Mouse (Mus musculus): ENCODE results near the gene Foxj3.

The Foxj3 gene

DNA sequence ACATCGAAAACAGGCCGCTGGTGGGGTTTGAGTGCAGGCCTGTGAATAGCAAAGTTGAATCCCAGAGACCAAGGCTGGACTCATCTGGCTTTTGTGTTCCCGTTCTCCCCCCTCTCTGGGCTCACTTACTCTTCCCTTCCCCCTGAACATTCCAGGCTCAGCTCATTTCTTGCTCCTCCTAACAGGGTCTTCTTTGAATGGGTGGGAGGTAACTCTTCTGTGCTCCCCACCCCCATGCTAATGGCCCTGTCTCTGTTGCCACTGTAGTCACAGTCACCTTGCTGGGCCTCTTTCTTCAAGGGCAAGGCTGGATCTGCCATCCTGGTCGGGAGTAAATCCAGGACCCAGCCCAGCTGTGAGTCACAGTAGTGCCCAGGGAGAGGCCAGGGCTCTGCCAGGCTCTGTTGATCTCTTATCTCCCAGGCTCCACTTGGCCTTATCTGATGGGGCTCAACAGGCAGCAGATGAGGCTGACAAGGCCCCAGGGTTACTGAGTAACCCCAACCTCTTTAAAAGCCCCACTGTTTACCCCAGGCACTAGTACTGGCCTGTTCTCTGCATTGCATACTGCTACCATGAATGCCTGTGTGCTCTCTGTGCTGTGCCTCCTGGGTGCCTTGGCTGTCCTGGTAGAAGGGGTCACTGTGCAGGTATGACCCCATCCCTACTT, 100.5 kb downstream of the Foxj3 start, which contains the start of gene Guca2a:
TSS of gene Guca2a (plus strand) at position 529 of the 670 bp plus-strand sequence.
- no peak for DNase-seq (ENCODE audit: low spot score in 2 of 2)

DNA sequence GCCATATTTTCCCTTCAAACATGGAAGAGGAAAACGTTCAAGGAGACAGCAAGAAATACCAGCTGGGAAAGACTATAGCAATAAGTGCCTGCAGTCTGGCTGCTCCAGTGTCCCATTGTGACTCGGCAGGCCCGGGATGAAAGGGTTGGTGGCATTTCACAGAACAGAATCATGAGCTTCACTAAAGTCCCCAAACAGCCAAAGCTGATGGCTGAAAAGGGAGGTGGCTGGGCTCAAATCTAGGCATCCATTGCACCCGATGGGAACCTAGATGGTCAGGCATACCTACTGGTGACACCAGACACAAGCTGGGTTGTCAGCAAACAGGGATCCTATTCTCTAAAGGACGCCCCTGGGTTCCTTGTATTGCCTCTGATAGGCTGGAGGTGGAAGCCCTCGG, 101.1 kb downstream of the Foxj3 start:
- no peak for DNase-seq (ENCODE audit: low spot score in 2 of 2)

DNA sequence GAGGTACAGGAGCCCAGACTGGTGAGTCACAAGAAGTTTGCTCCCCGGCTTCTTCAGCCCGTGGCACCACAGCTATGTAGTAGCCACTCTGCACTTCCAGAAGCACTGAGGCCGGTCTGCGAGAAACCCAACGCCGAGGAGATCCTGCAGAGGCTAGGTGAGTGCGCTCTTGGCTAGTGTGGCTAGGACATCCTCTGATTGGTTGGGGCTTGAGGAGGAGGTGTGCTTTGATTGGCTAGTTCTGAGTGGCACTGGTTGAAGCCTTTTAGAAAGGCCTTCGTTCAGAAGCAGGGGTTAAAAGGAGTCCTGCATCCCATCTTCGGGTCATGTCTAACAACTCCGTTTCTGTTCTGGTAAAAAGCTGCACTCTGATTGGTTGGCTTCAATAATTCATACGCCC, 101.9 kb downstream of the Foxj3 start:
- DNase-seq (ENCODE audit: low spot score in 2 of 2) = no peak

DNA sequence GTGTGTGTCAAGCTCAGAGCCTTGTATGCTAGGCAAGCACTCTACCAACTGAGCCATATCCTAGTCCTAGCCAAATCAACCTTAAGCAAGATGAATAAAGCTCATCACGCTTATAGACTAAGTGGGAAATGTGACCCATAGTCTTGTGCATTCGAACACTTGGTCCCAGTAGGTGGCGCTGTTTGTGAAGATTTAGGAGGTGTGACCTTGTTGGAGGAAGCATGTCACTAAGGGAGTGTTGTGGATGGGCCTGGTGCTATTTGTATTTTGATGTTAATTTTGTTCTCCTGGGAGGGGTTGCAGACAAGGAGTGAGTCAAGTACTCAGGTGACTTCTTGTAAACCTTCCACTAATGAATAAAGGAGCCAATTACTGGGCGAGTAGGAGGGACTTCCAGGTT, 105.9 kb downstream of the Foxj3 start:
- no peak for DNase-seq (ENCODE audit: low spot score in 2 of 2)

DNA sequence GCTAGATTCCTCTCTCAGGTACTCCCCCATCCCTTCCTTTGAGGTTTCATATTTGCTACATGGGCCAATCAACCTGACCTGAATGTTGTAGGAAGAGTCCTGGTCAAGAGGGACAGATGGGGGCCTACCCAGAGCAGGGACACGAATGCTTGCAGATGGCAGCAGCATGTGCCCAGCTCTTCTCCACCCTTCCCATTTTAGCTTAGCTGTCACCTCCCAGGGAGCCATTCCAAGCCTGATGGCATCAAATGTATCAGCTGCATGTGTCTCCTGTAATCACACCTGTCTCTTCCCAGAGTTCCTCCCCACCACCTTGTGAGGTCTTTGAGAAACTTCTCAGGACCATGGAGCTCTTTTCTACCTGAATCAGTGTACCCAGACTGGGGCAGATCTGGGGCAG, 120.2 kb downstream of the Foxj3 start:
- DNase-seq (ENCODE audit: low spot score in 2 of 2) = no peak

DNA sequence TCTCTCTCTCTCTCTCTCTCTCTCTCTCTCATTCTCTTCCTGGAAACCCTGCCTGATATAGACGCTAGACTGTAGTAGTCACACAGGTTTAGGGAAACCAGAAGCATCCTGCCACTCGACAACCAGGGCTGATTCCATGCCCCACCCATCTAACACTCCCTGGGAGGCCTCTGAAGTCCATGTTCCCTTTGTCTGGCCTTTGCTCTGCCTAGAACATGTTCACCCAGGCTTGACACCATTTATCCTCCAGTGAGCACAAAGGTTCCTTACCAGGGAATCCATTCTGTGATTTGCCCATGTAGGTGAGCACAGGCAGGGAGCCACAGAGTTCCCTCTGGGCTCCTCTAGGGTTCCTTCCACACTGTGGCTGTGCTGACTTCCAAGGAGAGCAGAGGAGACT, 121.4 kb downstream of the Foxj3 start:
- no peak for DNase-seq (ENCODE audit: low spot score in 2 of 2)

DNA sequence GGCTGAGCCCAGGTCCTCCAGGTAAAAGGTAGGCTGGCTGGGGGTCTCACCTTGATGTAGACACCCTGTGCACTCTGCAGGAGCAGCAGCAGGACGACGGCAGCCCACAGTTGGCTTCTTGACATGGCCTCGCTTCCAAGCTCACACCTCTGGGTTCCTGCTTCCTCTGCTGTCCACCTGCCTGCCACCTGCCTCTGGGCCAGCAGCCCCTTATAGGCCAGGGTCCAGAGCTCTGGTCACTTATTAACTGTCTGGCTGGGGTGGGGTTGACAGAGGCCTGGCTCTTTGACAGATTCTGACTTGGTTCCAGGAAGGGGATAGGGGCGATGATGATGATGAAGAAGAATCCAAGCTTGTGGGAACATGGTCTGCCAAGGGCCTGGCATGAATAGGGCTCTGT, 121.9 kb downstream of the Foxj3 start, which contains the start of gene Guca2b:
TSS of gene Guca2b (minus strand) at position 224 of the 400 bp plus-strand sequence.
- DNase-seq (ENCODE audit: low spot score in 2 of 2) = no peak

DNA sequence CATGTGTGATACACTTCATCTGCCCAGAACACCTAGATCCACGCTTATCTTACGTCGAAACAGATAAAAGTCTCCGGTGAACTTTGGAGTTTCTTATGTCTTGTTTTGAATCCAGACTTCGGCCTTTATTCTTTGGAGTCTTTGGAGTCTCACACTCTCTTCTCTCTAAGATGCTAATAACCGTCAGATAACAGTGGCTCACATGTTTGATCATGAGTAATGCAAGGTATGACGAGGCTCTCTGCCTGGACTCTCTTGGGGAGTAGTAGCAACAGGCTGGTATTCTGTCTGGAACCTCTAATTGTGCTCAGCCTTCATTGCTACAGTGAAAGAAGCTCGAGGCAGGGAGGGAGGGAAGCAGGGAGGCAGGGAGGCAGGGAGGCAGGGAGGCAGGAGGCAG, 123.2 kb downstream of the Foxj3 start:
- DNase-seq (ENCODE audit: low spot score in 2 of 2) = no peak

DNA sequence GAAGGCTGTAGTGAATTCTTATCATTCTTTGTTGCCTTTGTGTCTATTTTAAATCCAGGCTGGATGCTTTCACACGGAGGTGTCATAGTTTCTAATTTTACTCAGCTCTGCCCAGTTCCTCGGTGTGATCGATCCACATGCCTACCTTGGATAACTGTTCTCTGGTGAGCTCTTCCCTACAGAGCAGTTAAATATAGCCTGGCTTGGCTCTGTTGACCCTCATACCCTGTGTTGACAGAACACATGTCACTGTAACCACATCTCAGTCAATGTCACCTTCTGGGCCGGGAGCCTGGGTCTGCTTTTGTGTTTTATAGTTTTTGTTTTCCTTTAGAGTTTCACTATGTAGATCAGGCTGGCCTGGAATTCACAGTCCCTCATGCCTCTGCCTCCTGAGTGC, 125.3 kb downstream of the Foxj3 start:
- no peak for DNase-seq (ENCODE audit: low spot score in 2 of 2)

DNA sequence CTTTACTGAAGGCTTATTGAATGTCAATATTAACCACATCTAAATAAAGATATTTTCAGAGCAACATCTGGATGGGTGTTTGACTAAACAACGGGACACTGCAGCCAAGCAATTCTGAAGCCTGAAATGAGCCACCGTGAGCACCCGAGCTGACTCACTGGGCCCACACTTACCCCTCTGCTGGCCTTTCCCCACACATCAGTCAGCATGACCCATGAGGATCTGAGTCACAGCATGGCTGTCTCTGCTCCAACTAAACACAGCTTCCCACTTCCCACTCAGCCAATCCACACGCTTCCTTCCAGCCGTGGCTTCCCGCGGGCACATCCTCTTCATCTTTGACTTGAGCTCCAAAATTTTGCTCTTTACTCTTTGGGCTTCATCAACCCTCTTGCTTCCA, 126.2 kb downstream of the Foxj3 start:
- no peak for DNase-seq (ENCODE audit: low spot score in 2 of 2)

DNA sequence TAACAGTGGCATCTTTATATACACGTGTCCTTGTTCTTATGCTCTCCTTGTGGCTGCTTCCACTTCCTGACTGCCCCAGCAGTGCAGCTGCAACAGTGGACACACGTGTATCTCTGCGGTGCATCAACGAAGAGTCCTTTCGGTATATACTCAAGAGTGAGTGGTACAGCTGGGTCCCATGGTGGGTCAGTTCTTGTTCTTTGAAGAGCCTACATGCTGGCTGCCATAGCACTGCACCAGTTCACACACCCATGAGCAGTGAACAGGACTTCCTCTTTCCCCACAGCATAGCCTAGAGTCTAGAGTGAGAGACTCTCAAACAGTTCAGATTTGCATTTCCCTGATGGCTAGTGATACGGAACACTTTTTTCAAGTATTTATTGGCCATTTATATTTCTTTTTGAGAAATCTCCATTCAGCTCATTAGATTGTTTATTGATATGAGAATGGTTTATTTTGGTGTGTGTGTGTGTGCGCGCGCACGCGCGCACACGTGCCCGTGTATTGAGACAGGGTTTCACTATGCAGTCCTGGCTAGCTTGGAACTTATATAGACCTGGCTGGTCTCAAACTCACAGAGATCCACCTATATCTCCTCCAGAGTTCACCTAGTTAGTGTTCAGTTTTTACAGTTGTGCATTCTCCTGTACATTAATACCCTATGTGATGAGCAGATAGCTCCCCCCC, 126.7 kb downstream of the Foxj3 start:
- peak in 1 of 2 experiments; percentile 32 for DNase-seq (ENCODE audit: low spot score in 2 of 2)

DNA sequence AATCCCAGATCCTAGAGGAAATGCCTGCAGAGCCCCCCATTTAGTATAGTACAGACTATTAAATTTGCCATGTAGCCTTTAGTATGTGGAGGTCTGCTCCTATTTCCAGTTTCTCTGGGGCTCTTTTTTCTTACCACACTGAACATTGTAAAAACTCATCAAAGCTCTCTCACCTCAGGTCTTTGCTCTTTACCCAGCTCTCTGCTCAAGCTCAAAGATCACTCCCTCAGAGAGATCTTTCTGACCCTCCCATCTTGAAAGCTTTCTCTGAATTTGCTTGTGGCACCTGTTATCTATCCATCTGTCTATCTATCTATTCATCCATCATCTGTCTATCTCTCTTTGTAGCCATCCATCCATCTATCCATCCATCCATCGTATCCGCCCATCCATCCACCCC, 128.4 kb downstream of the Foxj3 start:
- DNase-seq (ENCODE audit: low spot score in 2 of 2) = no peak

DNA sequence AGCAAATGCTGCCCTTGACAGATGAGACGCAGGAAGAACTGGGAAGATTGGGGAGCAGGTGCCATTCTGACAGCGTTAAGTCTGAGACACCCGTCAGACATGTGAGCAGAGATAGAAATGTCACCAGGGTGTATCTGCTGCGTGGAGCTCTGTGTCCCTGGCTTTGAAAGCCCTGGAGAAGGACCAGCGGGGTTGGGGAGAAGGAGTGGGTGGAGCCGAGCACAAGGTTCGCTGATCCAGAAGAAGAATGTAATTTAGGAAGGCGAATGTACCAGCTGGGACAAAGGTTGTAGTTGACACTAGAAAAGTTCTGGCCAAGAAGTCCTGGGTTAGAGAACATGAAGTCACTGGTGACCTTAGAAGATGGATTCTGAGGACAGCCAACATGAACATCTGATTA, 129.3 kb downstream of the Foxj3 start:
- no peak for DNase-seq (ENCODE audit: low spot score in 2 of 2)

DNA sequence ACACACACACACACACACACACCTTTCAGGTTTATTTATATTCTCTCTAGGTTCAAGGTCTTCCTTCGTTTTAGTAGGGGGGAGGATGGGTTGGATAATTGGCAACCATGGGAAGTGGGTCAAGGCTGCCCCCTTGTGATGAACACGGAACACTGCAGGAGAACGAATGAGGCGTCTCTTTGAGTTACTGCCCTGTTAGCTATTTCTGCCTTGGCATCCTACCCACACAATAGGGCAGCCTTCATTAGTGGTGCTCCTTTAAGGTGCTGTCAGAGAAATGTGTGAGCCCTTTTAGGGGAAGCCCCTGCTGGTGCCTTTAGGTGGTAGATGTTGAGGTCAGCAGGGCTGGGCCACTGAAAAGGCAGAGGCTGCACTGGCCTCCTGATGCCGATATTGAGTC, 130.7 kb downstream of the Foxj3 start:
- peak in 1 of 2 experiments; percentile 33 for DNase-seq (ENCODE audit: low spot score in 2 of 2)

DNA sequence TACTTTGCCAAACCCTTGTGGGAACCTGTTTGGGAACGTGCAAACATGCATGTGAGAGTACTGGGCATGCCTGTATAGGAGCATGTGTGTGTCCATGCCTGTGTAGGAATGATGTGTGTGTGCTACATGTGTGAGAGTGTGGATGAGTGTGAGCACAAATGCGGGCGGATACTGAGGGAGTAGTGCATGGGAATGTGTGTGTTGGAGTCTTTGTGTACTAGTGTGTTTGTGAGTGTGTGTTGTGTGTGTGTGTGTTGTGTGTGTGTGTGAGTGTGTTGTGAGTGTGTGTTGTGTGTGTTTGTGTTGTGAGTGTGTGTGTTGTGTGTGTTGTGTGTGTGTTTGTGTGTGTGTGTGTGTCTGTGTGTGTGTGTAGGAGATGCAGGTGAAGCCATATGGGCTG, 131.4 kb downstream of the Foxj3 start:
- DNase-seq (ENCODE audit: low spot score in 2 of 2) = no peak

DNA sequence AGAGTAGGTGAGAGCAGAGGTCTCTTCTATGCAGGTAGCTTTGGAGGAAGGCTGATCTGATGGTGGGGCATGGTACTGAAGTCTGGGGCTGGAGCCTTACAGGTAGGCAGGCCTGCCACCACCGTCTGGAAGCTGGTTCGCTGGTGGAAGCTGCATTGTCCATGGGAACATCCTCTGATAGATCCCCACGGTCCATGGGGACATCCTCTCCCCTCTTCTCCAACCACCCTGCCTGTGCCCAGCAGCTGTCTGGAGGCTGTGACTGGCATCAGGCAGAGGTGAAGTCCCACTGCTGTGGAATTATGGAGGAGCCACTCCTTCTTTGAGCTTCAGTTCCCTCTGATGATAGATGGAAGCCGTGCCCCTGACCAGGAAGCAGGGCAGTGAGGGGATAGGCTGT, 131.8 kb downstream of the Foxj3 start:
- DNase-seq (ENCODE audit: low spot score in 2 of 2) = no peak

DNA sequence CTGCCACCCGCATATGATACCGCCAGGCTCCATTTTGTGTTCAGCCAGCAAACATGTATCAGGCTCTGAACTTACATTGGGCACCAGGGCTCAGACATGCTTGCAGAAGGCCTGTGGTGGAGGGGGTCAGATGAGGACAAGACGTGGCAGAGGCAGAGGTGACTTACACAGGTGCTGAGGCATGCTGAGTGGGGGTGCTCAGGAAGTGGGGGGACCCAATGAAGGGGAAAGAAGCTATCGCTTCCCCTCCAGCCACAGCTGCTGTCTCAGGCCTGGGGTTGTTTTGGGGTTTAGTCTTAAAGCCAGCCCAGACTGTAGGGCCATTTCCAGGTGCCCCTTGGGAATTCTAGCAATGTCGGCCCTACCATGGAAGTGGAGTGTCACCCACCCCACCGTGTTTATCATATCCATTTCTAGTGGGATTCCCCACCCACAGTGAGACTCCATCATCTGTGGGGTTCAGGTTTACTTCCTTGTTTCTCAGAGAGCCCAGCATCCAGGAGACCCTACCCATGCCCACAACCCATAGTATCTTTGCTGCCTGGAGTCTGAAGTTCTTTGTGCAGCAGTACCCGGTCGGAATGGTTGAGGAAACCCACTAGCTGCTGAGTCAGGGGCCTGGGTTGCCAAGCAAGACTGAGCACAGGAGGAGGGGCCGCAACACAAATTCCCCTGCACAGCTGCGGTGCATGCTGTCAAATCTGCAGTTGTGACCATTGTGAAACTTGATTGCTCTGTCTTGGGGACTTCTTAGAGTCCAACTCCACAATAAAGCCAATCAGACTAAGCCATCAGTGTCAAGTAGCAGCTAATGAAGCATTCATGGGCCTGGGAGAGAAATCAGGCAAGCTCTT, 132.8 kb downstream of the Foxj3 start:
- peak in 1 of 2 experiments; percentile 62 for DNase-seq (ENCODE audit: low spot score in 2 of 2)

DNA sequence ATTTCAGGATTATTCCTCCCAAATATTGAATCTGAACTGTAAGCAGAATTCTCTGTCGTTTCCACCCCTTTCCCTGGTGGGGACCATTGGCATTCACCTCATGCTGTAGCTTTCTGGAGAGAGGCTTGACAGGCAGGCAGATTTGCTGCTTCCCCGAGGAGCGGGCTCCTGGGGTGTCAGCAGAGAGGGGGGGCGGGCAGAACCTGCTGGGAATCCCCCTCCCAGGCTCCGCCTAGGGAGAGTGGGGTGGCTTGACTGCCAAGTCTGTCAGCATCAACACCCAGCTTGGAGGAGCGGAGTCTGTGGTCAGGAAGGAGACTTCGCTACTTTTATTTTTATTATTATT, 133.4 kb downstream of the Foxj3 start:
- no peak for DNase-seq (ENCODE audit: low spot score in 2 of 2)

DNA sequence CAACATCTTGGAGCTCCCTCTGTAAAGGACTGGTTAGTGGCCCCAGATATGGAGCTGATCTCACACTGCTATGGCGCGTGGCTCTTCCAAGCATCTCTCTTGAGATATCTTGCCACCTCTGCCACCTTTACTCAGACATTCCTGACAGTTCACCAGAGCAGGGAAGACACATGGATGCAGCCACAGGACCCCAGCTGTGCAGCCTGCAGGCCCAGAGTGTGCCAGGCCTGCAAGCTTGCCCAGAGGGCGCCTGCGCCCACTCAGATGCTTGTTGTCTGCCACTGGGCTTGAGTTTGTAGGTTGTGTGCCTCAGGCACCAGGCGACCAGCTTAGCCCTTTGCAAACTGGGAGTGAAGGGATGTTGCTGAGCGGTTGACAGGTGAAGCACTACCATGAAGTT, 133.9 kb downstream of the Foxj3 start:
- no peak for DNase-seq (ENCODE audit: low spot score in 2 of 2)

DNA sequence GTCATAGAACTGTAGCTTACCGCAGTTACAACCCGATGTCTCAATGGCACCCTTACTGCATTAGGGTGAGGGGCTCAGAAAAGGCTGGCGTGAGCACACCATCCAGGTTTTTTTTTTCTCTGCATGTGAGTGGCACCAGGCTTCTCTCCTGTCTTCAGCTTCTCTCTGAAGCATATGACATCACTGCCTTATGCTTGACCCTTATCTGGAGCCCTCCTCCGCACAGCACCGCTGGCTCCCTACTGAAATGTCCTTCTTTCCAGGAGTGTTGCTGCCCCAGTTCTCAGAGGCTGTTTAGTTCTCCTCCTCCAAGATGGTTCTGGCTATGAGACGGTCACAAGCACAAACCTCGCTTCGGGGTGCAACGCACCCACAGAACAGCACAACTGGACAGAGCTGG, 134.4 kb downstream of the Foxj3 start:
- DNase-seq (ENCODE audit: low spot score in 2 of 2) = no peak

DNA sequence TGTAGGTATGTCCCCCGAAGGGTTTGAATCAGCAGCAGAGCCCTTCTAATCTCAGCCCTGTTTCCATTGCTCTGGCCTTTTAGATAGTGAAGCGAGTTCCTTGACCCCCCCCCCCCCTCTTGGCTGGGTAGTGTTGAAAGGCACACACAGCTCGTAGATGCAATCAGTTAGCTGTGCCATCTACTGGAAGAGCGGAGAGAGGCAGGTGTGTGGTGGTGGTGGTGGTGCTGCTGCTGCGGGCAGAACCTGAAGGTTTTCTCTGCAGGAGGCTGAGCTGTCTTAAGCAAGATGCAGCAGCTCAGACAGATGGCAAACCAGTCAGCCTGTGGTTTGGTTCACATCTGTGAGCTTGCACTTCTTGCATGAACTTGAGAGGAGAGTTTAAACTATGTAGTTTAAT, 135.9 kb downstream of the Foxj3 start:
- DNase-seq (ENCODE audit: low spot score in 2 of 2) = no peak

Measured in spleen, postnatal 10 days (tissue).